Mouse (Mus musculus) limb, embryonic 14.5 days (tissue): ENCODE measurements at regions not wholly inside any gene's neighbourhood (a gene's known extent, or its start where the extent isn't known, plus 50 kb on each side); places are given as distances from the start of the nearest gene placed in this dataset.

Experiments used
- ATAC-seq: fragments of 200-750 bp; cut with Nextera tagmentation; 2 replicates; pipeline ENCODE4 v1.8.0; 2017; ENCODE audit warnings: low read depth, moderate number of reproducible peaks, moderate TSS enrichment; ENCODE audit not compliant: low FRiP score
- DNase-seq: peaks from one replicate; pipeline ENCODE4 v3.0.0-alpha.2; 2015; ENCODE audit warnings: low spot score
- H3K27ac ChIP-seq: fragments of 300-500 bp; sonication (generic); replicated peaks from 2 replicates; pipeline ENCODE4 v1.5.1; 2014; ENCODE audit warnings: low read depth, mild to moderate bottlenecking, low read length, moderate library complexity, mixed read lengths
- H3K27me3 ChIP-seq: fragments of 300-500 bp; sonication (generic); 2 replicates; pipeline ENCODE4 v1.6.1; 2014; ENCODE audit warnings: low read length, mixed read lengths; ENCODE audit not compliant: control insufficient read depth, insufficient read depth
- H3K36me3 ChIP-seq: fragments of 300-500 bp; sonication (generic); 2 replicates; pipeline ENCODE4 v1.6.1; 2014; ENCODE audit warnings: mild to moderate bottlenecking, low read length, moderate library complexity, mixed read lengths; ENCODE audit not compliant: control insufficient read depth, insufficient read depth
- H3K4me1 ChIP-seq: fragments of 300-500 bp; sonication (generic); 2 replicates; pipeline ENCODE4 v1.6.1; 2014; ENCODE audit warnings: antibody characterized with exemption, low read length, mixed read lengths; ENCODE audit not compliant: control insufficient read depth, insufficient read depth
- H3K4me2 ChIP-seq: fragments of 300-500 bp; sonication (generic); replicated peaks from 2 replicates; pipeline ENCODE4 v1.6.1; 2014; ENCODE audit warnings: low read depth, mild to moderate bottlenecking, low read length, moderate library complexity; ENCODE audit not compliant: severe bottlenecking
- H3K4me3 ChIP-seq: fragments of 300-500 bp; sonication (generic); replicated peaks from 2 replicates; pipeline ENCODE4 v1.5.1; 2014; ENCODE audit warnings: low read length
- H3K9ac ChIP-seq: fragments of 300-500 bp; sonication (generic); 2 replicates; pipeline ENCODE4 v1.6.1; 2014; ENCODE audit warnings: mild to moderate bottlenecking, low read depth, low read length, moderate library complexity; ENCODE audit not compliant: severe bottlenecking
- H3K9me3 ChIP-seq: fragments of 300-500 bp; sonication (generic); 2 replicates; pipeline ENCODE4 v1.6.1; 2016; ENCODE audit warnings: low read length; ENCODE audit not compliant: control insufficient read depth
- POLR2A ChIP-seq: fragments of 200-500 bp; IDR thresholded peaks from 2 replicates; pipeline ENCODE4 v1.8.0; 2012; ENCODE audit warnings: inconsistent platforms, mild to moderate bottlenecking, moderate library complexity, borderline replicate concordance; ENCODE audit not compliant: insufficient read depth, insufficient read length; ENCODE audit errors: extremely low read depth
- WGBS: fragments of 180-500 bp; shearing (Covaris S2); extraction: QIAGEN DNeasy Blood & Tissue Kit; methylation state at CpG from one replicate; pipeline ENCODE4 v1.1.7; 2014; 5-methylcytosine and 5-hydroxymethylcytosine counted together

GRCm38 (mm10) chr4:9047151-9047550 lies 808.3 kb upstream of the Car8 start:
- H3K9ac ChIP-seq: no peak overlapping the region
- no peak for TF ChIP-seq POLR2A
- WGBS: 72% methylated on average over 4 of the region's 4 CpGs

GRCm38 (mm10) chr4:9046436-9046835 lies 807.6 kb upstream of the Car8 start:
- no peak for TF ChIP-seq POLR2A
- no peak for ATAC-seq
- Histone ChIP-seq H3K27ac (no peak overlapping the region), H3K9ac (no peak overlapping the region), H3K4me2 (no peak overlapping the region), H3K4me3 (no peak overlapping the region), H3K36me3 (no peaks in the 10 kb centered on the region), H3K27me3 (no peaks in the 10 kb centered on the region), H3K4me1 (no peaks in the 10 kb centered on the region), H3K9me3 (no peaks in the 10 kb centered on the region)
- WGBS: 86% methylated on average over 14 of the region's 14 CpGs
- no peak for DNase-seq

More at GRCm38 (mm10) chr4:9047151-9047550, 808.3 kb upstream of the Car8 start:
- Histone ChIP-seq H3K27ac (no peak overlapping the region), H3K4me1 (no peaks in the 10 kb centered on the region), H3K36me3 (no peaks in the 10 kb centered on the region), H3K27me3 (no peaks in the 10 kb centered on the region), H3K9me3 (no peaks in the 10 kb centered on the region), H3K4me3 (no peak overlapping the region), H3K4me2 (no peak overlapping the region)
- DNase-seq (no peak), ATAC-seq (no peak)

GRCm38 (mm10) chr4:9046030-9046429 lies 807.2 kb upstream of the Car8 start:
- TF ChIP-seq POLR2A: no peak
- Histone ChIP-seq H3K36me3 (no peaks in the 10 kb centered on the region), H3K4me2 (no peak overlapping the region), H3K4me3 (no peak overlapping the region), H3K9me3 (no peaks in the 10 kb centered on the region), H3K27ac (no peak overlapping the region), H3K9ac (no peak overlapping the region), H3K4me1 (no peaks in the 10 kb centered on the region), H3K27me3 (no peaks in the 10 kb centered on the region)
- 76% methylated on average over 4 of the region's 4 CpGs for whole genome bisulfite sequencing
- no peak for ATAC-seq
- no peak for DNase-seq

- DNase-seq (no peak), ATAC-seq (no peak)
- no peak overlapping the region for H3K4me2 ChIP-seq
- H3K27me3 ChIP-seq: no peaks in the 10 kb centered on the region
- no peak overlapping the region for H3K9ac ChIP-seq
- 74% methylated on average over 4 of the region's 4 CpGs for WGBS
- H3K4me1 ChIP-seq: no peaks in the 10 kb centered on the region
- no peak for TF ChIP-seq POLR2A
- H3K36me3 ChIP-seq: no peaks in the 10 kb centered on the region
- no peak overlapping the region for H3K4me3 ChIP-seq
- no peaks in the 10 kb centered on the region for H3K9me3 ChIP-seq
- no peak overlapping the region for H3K27ac ChIP-seq
Observed at GRCm38 (mm10) chr4:9036005-9036404, 797.2 kb upstream of the Car8 start.

- WGBS: 41% methylated on average over 4 of the region's 4 CpGs
- no peaks in the 10 kb centered on the region for H3K9me3 ChIP-seq
- H3K9ac ChIP-seq: no peak overlapping the region
Observed at GRCm38 (mm10) chr4:9035350-9035749, 796.5 kb upstream of the Car8 start.

GRCm38 (mm10) chr4:9034280-9034679 lies 795.4 kb upstream of the Car8 start:
- no peak for TF ChIP-seq POLR2A
- no peak overlapping the region for H3K27ac ChIP-seq
- H3K4me2 ChIP-seq: no peak overlapping the region
- H3K4me1 ChIP-seq: no peaks in the 10 kb centered on the region
- 37% methylated on average over 4 of the region's 4 CpGs for WGBS
- no peaks in the 10 kb centered on the region for H3K27me3 ChIP-seq
- no peak overlapping the region for H3K9ac ChIP-seq
- H3K4me3 ChIP-seq: no peak overlapping the region
- H3K9me3 ChIP-seq: no peaks in the 10 kb centered on the region
- no peak for ATAC-seq
- H3K36me3 ChIP-seq: no peaks in the 10 kb centered on the region
- DNase-seq: no peak

More at GRCm38 (mm10) chr4:9035350-9035749, 796.5 kb upstream of the Car8 start:
- H3K4me1 ChIP-seq: no peaks in the 10 kb centered on the region
- no peak for ATAC-seq
- H3K4me2 ChIP-seq: no peak overlapping the region
- H3K27ac ChIP-seq: no peak overlapping the region
- no peak for TF ChIP-seq POLR2A
- H3K27me3 ChIP-seq: no peaks in the 10 kb centered on the region
- DNase-seq: peak; percentile 40
- no peaks in the 10 kb centered on the region for H3K36me3 ChIP-seq
- H3K4me3 ChIP-seq: no peak overlapping the region
